Comparison of ENCODE assay signal across 15 mouse cellular contexts in genomic region chr12:81977346-81977745, GRCm38 (mm10).
DNase-seq lines count a peak whose midpoint lies in the region; ATAC-seq and TF ChIP-seq lines count a peak whose summit lies in the region.
"Had no signal": no experiment of that assay in that cellular context is flagged by ENCODE, and none has a peak within 500 bp of the region (broad histone marks: within the 10 kb centered on the region; RNA-seq: fewer than 3 reads in every experiment).

No protein-coding gene starts in this region.

- H3K4me2 ChIP-seq in forebrain, postnatal 0 days (ENCODE audit: low read depth): no peak overlapping the region
- H3K4me2 ChIP-seq in forebrain, embryonic 13.5 days: no peak overlapping the region
- no peak overlapping the region for H3K4me2 ChIP-seq in midbrain, postnatal 0 days (ENCODE audit: low read depth, low read length, poor library complexity, severe bottlenecking)
- H3K4me2 ChIP-seq in midbrain, embryonic 15.5 days: no peak overlapping the region
- H3K4me2 ChIP-seq: heart, embryonic 15.5 days had no signal

- no peak for DNase-seq in forebrain, postnatal 0 days
- DNase-seq in left cerebral cortex, adult 2 months (ENCODE audit: extremely low spot score in 1 of 2, low spot score in 2 of 2): no peak
- DNase-seq in left cerebral cortex, postnatal 14 days (ENCODE audit: low spot score in 2 of 2): no peak
- peak; percentile 31 for DNase-seq in midbrain, postnatal 0 days (ENCODE audit: low spot score)
- DNase-seq in hindbrain, embryonic 10.5 days (ENCODE audit: low spot score): no peak
- DNase-seq: cerebellum, adult 2 months; layer of hippocampus, adult 9-11 months; right cerebral cortex, adult 18-20 months had no signal

- ATAC-seq in forebrain, postnatal 0 days: no peak
- no peak for ATAC-seq in forebrain, embryonic 13.5 days
- ATAC-seq in midbrain, postnatal 0 days (ENCODE audit: low FRiP score): no peak
- no peak for ATAC-seq in midbrain, embryonic 15.5 days (replicated peaks)
- ATAC-seq: hindbrain, embryonic 16.5 days had no signal

- H3K9ac ChIP-seq in forebrain, postnatal 0 days: no peak overlapping the region
- H3K9ac ChIP-seq in forebrain, embryonic 13.5 days: no peak overlapping the region
- H3K9ac ChIP-seq in midbrain, postnatal 0 days (replicated peaks; ENCODE audit: low read length, poor library complexity, severe bottlenecking): no peak overlapping the region
- no peak overlapping the region for H3K9ac ChIP-seq in midbrain, embryonic 15.5 days
- H3K9ac ChIP-seq: heart, embryonic 15.5 days had no signal

- H3K27me3 ChIP-seq in forebrain, postnatal 0 days (ENCODE audit: insufficient read depth, low read length): no peaks in the 10 kb centered on the region
- no peaks in the 10 kb centered on the region for H3K27me3 ChIP-seq in forebrain, embryonic 13.5 days
- no peaks in the 10 kb centered on the region for H3K27me3 ChIP-seq in midbrain, postnatal 0 days (ENCODE audit: insufficient read depth, low read length)
- no peaks in the 10 kb centered on the region for H3K27me3 ChIP-seq in midbrain, embryonic 15.5 days (replicated peaks)
- no peaks in the 10 kb centered on the region for H3K27me3 ChIP-seq in small intestine, adult 2 months (ENCODE audit: control insufficient read depth, insufficient read depth, low read length)
- no peaks in the 10 kb centered on the region for H3K27me3 ChIP-seq in hindbrain, embryonic 10.5 days (ENCODE audit: insufficient read depth, poor library complexity, severe bottlenecking)
- H3K27me3 ChIP-seq: heart, embryonic 15.5 days had no signal

- no peak for TF ChIP-seq POLR2A in small intestine, adult 2 months (IDR thresholded peaks at IDR 0.05; ENCODE audit: low read depth, low read length)

- peak; percentile 15; the same call in 1 of the 2 replicates for TF ChIP-seq CTCF in forebrain, postnatal 0 days (IDR thresholded peaks at IDR 0.05; ENCODE audit: low read depth)
- TF ChIP-seq CTCF in left cerebral cortex, adult 2 months (IDR thresholded peaks at IDR 0.05): peak; percentile 24
- peak; percentile 36 for TF ChIP-seq CTCF in midbrain, postnatal 0 days (IDR thresholded peaks at IDR 0.05)
- peak; percentile 18; the same call in 1 of the 2 replicates for TF ChIP-seq CTCF in small intestine, adult 2 months (IDR thresholded peaks at IDR 0.05; ENCODE audit: extremely low read depth, insufficient read length, insufficient replicate concordance, low read depth, low read length)

- H3K4me3 ChIP-seq in forebrain, postnatal 0 days (ENCODE audit: low read depth, low read length): no peak overlapping the region
- no peak overlapping the region for H3K4me3 ChIP-seq in forebrain, embryonic 13.5 days
- no peak overlapping the region for H3K4me3 ChIP-seq in left cerebral cortex, adult 2 months
- H3K4me3 ChIP-seq in midbrain, postnatal 0 days (ENCODE audit: low read depth, low read length): no peak overlapping the region
- H3K4me3 ChIP-seq in midbrain, embryonic 15.5 days: no peak overlapping the region
- H3K4me3 ChIP-seq in small intestine, adult 2 months (ENCODE audit: low read depth, low read length): no peak overlapping the region
- H3K4me3 ChIP-seq in hindbrain, embryonic 10.5 days: no peak overlapping the region
- H3K4me3 ChIP-seq: heart, embryonic 15.5 days; limb, embryonic 10.5 days had no signal

- H3K4me1 ChIP-seq in forebrain, postnatal 0 days (ENCODE audit: insufficient read depth): no peaks in the 10 kb centered on the region
- no peaks in the 10 kb centered on the region for H3K4me1 ChIP-seq in forebrain, embryonic 13.5 days
- no peaks in the 10 kb centered on the region for H3K4me1 ChIP-seq in midbrain, postnatal 0 days (ENCODE audit: insufficient read depth, low read length)
- H3K4me1 ChIP-seq in midbrain, embryonic 15.5 days: no peaks in the 10 kb centered on the region
- no peaks in the 10 kb centered on the region for H3K4me1 ChIP-seq in small intestine, adult 2 months (ENCODE audit: control insufficient read depth, insufficient read depth, insufficient read length, low read length)
- H3K4me1 ChIP-seq in hindbrain, embryonic 10.5 days (replicated peaks): no peaks in the 10 kb centered on the region
- H3K4me1 ChIP-seq: heart, embryonic 15.5 days; limb, embryonic 10.5 days had no signal

- H3K9me3 ChIP-seq in forebrain, postnatal 0 days (ENCODE audit: low read length): no peaks in the 10 kb centered on the region
- no peaks in the 10 kb centered on the region for H3K9me3 ChIP-seq in forebrain, embryonic 13.5 days (replicated peaks)
- no peaks in the 10 kb centered on the region for H3K9me3 ChIP-seq in midbrain, postnatal 0 days (ENCODE audit: low read length)
- H3K9me3 ChIP-seq in midbrain, embryonic 15.5 days: no peaks in the 10 kb centered on the region
- no peaks in the 10 kb centered on the region for H3K9me3 ChIP-seq in hindbrain, embryonic 10.5 days
- H3K9me3 ChIP-seq: G1E; heart, embryonic 15.5 days; limb, embryonic 10.5 days had no signal

- WGBS in forebrain, postnatal 0 days: 74% methylated on average over 4 of the region's 4 CpGs
- 78% methylated on average over 4 of the region's 4 CpGs for WGBS in forebrain, embryonic 13.5 days
- 67% methylated on average over 4 of the region's 4 CpGs for WGBS in midbrain, postnatal 0 days
- 78% methylated on average over 4 of the region's 4 CpGs for WGBS in midbrain, embryonic 15.5 days
- 77% methylated on average over 4 of the region's 4 CpGs for WGBS in small intestine, adult 2 months
- whole genome bisulfite sequencing in hindbrain, embryonic 10.5 days: 80% methylated on average over 4 of the region's 4 CpGs

- peaks cover 73% of the 10 kb centered on the region for H3K36me3 ChIP-seq in forebrain, postnatal 0 days (ENCODE audit: insufficient read depth)
- peaks cover 90% of the 10 kb centered on the region for H3K36me3 ChIP-seq in forebrain, embryonic 13.5 days (ENCODE audit: poor library complexity, severe bottlenecking)
- H3K36me3 ChIP-seq in midbrain, postnatal 0 days (ENCODE audit: insufficient read depth, low read length): peaks cover 53% of the 10 kb centered on the region
- peaks cover 62% of the 10 kb centered on the region for H3K36me3 ChIP-seq in midbrain, embryonic 15.5 days (replicated peaks)
- H3K36me3 ChIP-seq in small intestine, adult 2 months (ENCODE audit: control insufficient read depth, insufficient read depth, low read length): peaks cover 64% of the 10 kb centered on the region
- H3K36me3 ChIP-seq in hindbrain, embryonic 10.5 days: peaks cover 89% of the 10 kb centered on the region
- H3K36me3 ChIP-seq: G1E had no signal

- intact Hi-C loops in left cerebral cortex, adult 2 months (cut with DNase I): loop anchor here (5.0 kb wide), 1 partner anchor 495 kb away; no protein-coding TSS in a partner anchor
- intact Hi-C loops in left cerebral cortex, postnatal 14 days (cut with DNase I): no loop called here

- no peak overlapping the region for H3K27ac ChIP-seq in forebrain, postnatal 0 days (ENCODE audit: low read depth, low read length)
- no peak overlapping the region for H3K27ac ChIP-seq in forebrain, embryonic 13.5 days
- no peak overlapping the region for H3K27ac ChIP-seq in left cerebral cortex, adult 2 months
- H3K27ac ChIP-seq in midbrain, postnatal 0 days (ENCODE audit: low read depth, low read length): no peak overlapping the region
- no peak overlapping the region for H3K27ac ChIP-seq in midbrain, embryonic 15.5 days
- no peak overlapping the region for H3K27ac ChIP-seq in small intestine, adult 2 months (ENCODE audit: insufficient read depth, low read depth, low read length)
- no peak overlapping the region for H3K27ac ChIP-seq in hindbrain, embryonic 10.5 days
- H3K27ac ChIP-seq: heart, embryonic 15.5 days; limb, embryonic 10.5 days had no signal
